ENCODE assay signal across 8 mouse cellular contexts in the genomic region with DNA sequence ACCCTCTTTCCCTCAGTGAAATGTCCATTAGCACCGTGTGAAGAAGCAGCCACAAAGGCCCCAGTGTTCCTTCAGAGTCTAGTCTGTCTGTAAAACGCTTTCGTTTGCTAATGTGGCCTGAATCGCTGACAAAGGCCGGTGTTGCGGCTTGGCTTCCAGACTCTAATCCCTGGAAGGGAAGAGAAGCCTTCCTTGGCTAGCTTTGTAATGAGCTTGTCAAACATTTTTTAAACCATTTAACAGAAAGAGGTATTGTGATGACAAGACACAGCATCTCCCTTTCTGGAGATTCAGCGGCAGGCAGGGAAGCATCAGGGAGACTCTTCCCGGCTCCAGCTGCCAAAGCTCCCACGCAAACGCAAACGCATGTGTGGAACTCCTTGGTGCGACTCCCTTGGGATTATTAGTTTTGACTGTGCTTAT.
DNase-seq lines count a peak whose midpoint lies in the region; ATAC-seq and TF ChIP-seq lines count a peak whose summit lies in the region.

No protein-coding gene starts in this region.

- TF ChIP-seq CTCF in lung, embryonic 14.5 days (IDR thresholded peaks at IDR 0.05; ENCODE audit: low read depth), result no peak

- peak; percentile 65 for DNase-seq in lung, embryonic 14.5 days
- DNase-seq in lung, postnatal 25 days (ENCODE audit: low spot score), result no peak
- DNase-seq in heart, postnatal 10 days, result peak; percentile 27 to 32
- DNase-seq in layer of hippocampus, adult 9-11 months, result peak; percentile 44

- H3K4me3 ChIP-seq in lung, embryonic 14.5 days (ENCODE audit: low read depth, low read length), result peak overlapping the region; percentile 10; the same call in 1 of the 2 replicates
- peak overlapping the region; percentile 29 for H3K4me3 ChIP-seq in embryonic facial prominence, embryonic 13.5 days
- peak overlapping the region; percentile 27 for H3K4me3 ChIP-seq in midbrain, embryonic 15.5 days

- ATAC-seq in lung, embryonic 14.5 days (ENCODE audit: insufficient read depth), result peak; percentile 54
- no peak for ATAC-seq in embryonic facial prominence, embryonic 13.5 days (ENCODE audit: insufficient number of reproducible peaks, insufficient read depth, low FRiP score, low TSS enrichment, low read depth)
- peak; percentile 82 for ATAC-seq in midbrain, embryonic 15.5 days (replicated peaks)
- no peak for ATAC-seq in erythroblast, adult 5-6 weeks (replicated peaks; ENCODE audit: low FRiP score, poor library complexity, severe bottlenecking)
- ATAC-seq in activated CD4-positive, CD25-positive, alpha-beta regulatory T cell, adult 4 months, result no peak

- 14% methylated on average over 12 of the region's 12 CpGs for WGBS in lung, embryonic 14.5 days
- 6% methylated on average over 12 of the region's 12 CpGs for WGBS in embryonic facial prominence, embryonic 13.5 days
- WGBS in midbrain, embryonic 15.5 days, result 1% methylated on average over 12 of the region's 12 CpGs

- peak overlapping the region; percentile 36 for H3K9ac ChIP-seq in lung, embryonic 14.5 days
- H3K9ac ChIP-seq in embryonic facial prominence, embryonic 13.5 days, result peak overlapping the region; percentile 49; the same call in 1 of the 2 replicates
- peak overlapping the region; percentile 5 for H3K9ac ChIP-seq in midbrain, embryonic 15.5 days

- no peaks in the 10 kb centered on the region for H3K27me3 ChIP-seq in lung, embryonic 14.5 days (ENCODE audit: insufficient read depth, low read length)
- H3K27me3 ChIP-seq in embryonic facial prominence, embryonic 13.5 days, result peaks cover 9% of the 10 kb centered on the region
- H3K27me3 ChIP-seq in midbrain, embryonic 15.5 days (replicated peaks), result no peaks in the 10 kb centered on the region

- H3K9me3 ChIP-seq in lung, embryonic 14.5 days (ENCODE audit: low read depth, low read length), result no peaks in the 10 kb centered on the region
- H3K9me3 ChIP-seq in embryonic facial prominence, embryonic 13.5 days, result no peaks in the 10 kb centered on the region
- H3K9me3 ChIP-seq in midbrain, embryonic 15.5 days, result no peaks in the 10 kb centered on the region

- intact Hi-C loops in heart, postnatal 10 days (cut with DNase I), result no loop called here

- peaks cover 10% of the 10 kb centered on the region; the same call in 1 of the 2 replicates for H3K4me1 ChIP-seq in lung, embryonic 14.5 days (ENCODE audit: insufficient read depth)
- H3K4me1 ChIP-seq in embryonic facial prominence, embryonic 13.5 days, result peaks cover 11% of the 10 kb centered on the region
- H3K4me1 ChIP-seq in midbrain, embryonic 15.5 days, result peaks cover 18% of the 10 kb centered on the region

- H3K36me3 ChIP-seq in lung, embryonic 14.5 days (ENCODE audit: insufficient read depth), result no peaks in the 10 kb centered on the region
- no peaks in the 10 kb centered on the region for H3K36me3 ChIP-seq in embryonic facial prominence, embryonic 13.5 days
- H3K36me3 ChIP-seq in midbrain, embryonic 15.5 days (replicated peaks), result no peaks in the 10 kb centered on the region

- H3K4me2 ChIP-seq in lung, embryonic 14.5 days, result peak overlapping the region; percentile 49
- peak overlapping the region; percentile 59 for H3K4me2 ChIP-seq in embryonic facial prominence, embryonic 13.5 days
- H3K4me2 ChIP-seq in midbrain, embryonic 15.5 days, result peak overlapping the region; percentile 55

- peak overlapping the region; percentile 72 for H3K27ac ChIP-seq in lung, embryonic 14.5 days (ENCODE audit: low read depth)
- no peak overlapping the region for H3K27ac ChIP-seq in embryonic facial prominence, embryonic 13.5 days
- H3K27ac ChIP-seq in midbrain, embryonic 15.5 days, result peak overlapping the region; percentile 68

Comparison
In these comparisons a context has a peak if more than half of its experiments do, and no peak if none do; other contexts are left out.
1. ATAC-seq: peak in lung, embryonic 14.5 days (single experiment) and midbrain, embryonic 15.5 days (single experiment); none in embryonic facial prominence, embryonic 13.5 days (single experiment), erythroblast, adult 5-6 weeks (single experiment) and activated CD4-positive, CD25-positive, alpha-beta regulatory T cell, adult 4 months (single experiment).
2. Peak in every context shown above with its lines, with median percentiles within 50 percentile points of each other: H3K4me2 ChIP-seq, H3K4me3 ChIP-seq and H3K9ac ChIP-seq.